Mouse (Mus musculus) embryo, embryonic 11 days (tissue): Measurements from ENCODE around the gene Eno2.
"Not testable (repeated sequence)": the region's sequence is repeated elsewhere in the genome, so short reads cannot be mapped to it uniquely, and the experiment has no call there.

Experiments
- DNase-seq: peaks from one replicate; pipeline ENCODE4 v3.0.0-alpha.2; 2015

The Eno2 gene

GRCm38 (mm10) chr6:124769101-124769765 is at the start of gene Eno2:
Eno2 (minus strand) TSS chr6:124769673.
- peak; percentile 74 for DNase-seq

- no peak for DNase-seq
Measured at GRCm38 (mm10) chr6:124817971-124818370, 48.5 kb upstream of the Eno2 start.

GRCm38 (mm10) chr6:124817563-124817962 is 48.1 kb upstream of the Eno2 start:
- no peak for DNase-seq

GRCm38 (mm10) chr6:124817125-124817524 is 47.7 kb upstream of the Eno2 start:
- no peak for DNase-seq

- no peak for DNase-seq
Measured at GRCm38 (mm10) chr6:124816611-124817010, 47.1 kb upstream of the Eno2 start.

- no peak for DNase-seq
Measured at GRCm38 (mm10) chr6:124814858-124815774, 45.6 kb upstream of the Eno2 start.

- DNase-seq: no peak
Measured at GRCm38 (mm10) chr6:124814448-124814847, 45.0 kb upstream of the Eno2 start.

GRCm38 (mm10) chr6:124813933-124814332 is 44.5 kb upstream of the Eno2 start, which contains the start of gene Tpi1:
Tpi1 (minus strand) TSS chr6:124814296.
- peak; percentile 93 for DNase-seq

- peak; percentile 88 for DNase-seq
Measured at GRCm38 (mm10) chr6:124813496-124813895, 44.0 kb upstream of the Eno2 start.

- peak; percentile 37 for DNase-seq
Measured at GRCm38 (mm10) chr6:124812848-124813247, 43.4 kb upstream of the Eno2 start.

- no peak for DNase-seq
Measured at GRCm38 (mm10) chr6:124811701-124812560, 42.5 kb upstream of the Eno2 start.

- DNase-seq: no peak
Measured at GRCm38 (mm10) chr6:124811403-124811665, 41.9 kb upstream of the Eno2 start.

- DNase-seq: not testable (repeated sequence)
Measured at GRCm38 (mm10) chr6:124810566-124811402, 41.3 kb upstream of the Eno2 start.

GRCm38 (mm10) chr6:124809775-124810538 is 40.5 kb upstream of the Eno2 start:
- DNase-seq: no peak

- DNase-seq: peak; percentile 92
Measured at GRCm38 (mm10) chr6:124809052-124809774, 39.7 kb upstream of the Eno2 start.

- peak; percentile 86 for DNase-seq
Measured at GRCm38 (mm10) chr6:124808358-124809012, 39.0 kb upstream of the Eno2 start, which contains the start of gene Spsb2. Spsb2 (plus strand) TSS chr6:124808661.

GRCm38 (mm10) chr6:124807986-124808357 is 38.5 kb upstream of the Eno2 start:
- no peak for DNase-seq

- DNase-seq: no peak
Measured at GRCm38 (mm10) chr6:124807366-124807765, 37.9 kb upstream of the Eno2 start.

GRCm38 (mm10) chr6:124806446-124807140 is 37.1 kb upstream of the Eno2 start:
- no peak for DNase-seq
